Mouse (Mus musculus) right cerebral cortex, postnatal 4 days (tissue): ENCODE measurements around the gene Dnah6.
A peak's percentile ranks its signal among the peaks of the same experiment; 100 is the strongest.

Experiments used
- DNase-seq: peaks from one replicate; pipeline ENCODE4 v3.0.0-alpha.2; 2022

Gene Dnah6

DNA sequence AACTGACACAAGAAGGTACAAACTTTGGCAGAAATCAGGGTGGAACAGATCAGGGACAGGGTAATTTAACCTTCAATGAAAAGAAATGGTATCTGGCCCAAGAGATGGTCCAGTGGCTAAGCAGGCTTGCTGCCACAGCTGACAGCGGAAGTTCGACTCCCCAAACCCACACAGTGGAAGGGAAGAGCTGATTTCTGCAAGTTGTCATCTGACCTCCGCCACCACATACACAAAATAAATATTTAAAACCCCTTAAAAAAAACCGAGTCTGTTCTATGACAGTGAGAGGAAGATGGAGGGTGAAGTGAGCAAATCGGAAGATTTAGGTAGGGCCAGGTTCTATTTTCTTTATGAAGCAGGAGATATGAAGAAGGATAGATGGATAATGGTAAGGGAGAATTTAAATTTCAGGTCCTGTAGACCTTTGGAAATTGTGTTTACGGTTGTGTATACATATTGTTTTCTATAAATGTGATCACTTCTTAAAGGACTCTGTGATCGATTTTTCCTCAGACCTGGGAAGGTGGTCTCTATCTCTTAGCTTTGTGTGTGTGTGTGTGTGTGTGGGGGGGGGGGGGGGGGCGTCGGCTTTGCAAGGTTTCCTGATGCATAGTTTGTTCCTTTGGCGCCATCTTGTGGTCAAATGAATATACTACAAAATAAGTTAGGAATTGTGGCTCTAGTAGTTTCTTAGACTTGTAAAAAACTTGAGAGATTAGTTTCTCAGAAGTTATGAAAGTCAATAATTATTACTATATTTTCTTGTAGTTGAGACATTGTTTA lies 6.1 kb upstream of the Dnah6 start:
- no peak for DNase-seq

DNA sequence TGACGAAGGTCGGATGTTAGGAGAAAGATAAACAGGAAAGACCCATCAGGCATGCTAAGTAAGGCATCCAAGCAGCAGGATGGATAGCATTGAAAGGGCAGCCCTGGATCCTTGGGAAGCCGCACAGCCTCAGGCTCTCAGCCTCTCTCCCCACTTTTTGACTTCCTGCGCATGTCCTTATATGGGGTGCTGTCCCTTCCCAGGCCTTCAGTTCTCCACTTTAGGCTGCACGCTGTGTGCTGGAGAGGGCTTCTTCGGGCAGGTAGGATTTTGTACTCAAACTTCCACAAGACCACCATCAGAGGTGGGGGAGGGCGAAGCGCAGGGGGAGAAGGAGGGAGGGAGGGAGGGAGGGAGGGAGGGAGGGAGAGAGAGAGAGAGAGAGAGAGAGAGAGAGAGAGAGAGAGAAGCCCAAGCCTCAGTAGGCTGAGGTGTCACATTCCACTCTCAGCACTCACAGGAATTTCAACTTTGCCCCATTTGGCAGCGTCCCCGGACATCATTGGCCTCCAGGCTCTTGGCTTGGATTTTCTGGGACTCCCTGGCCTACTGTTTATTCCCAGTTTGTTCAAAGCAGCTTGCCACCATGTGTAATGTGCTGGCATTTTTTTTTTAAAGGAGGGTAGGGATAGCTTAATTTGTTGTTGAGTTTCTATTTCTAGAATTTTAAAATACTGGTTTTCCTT lies 1.5 kb upstream of the Dnah6 start:
- DNase-seq = peak; percentile 61

GRCm38 (mm10) chr6:73221958-73222735 lies 696 bp upstream of the Dnah6 start:
- peak; percentile 29 for DNase-seq

GRCm38 (mm10) chr6:73211602-73212001 lies 9.8 kb downstream of the Dnah6 start:
- no peak for DNase-seq

- DNase-seq = no peak
Measured at GRCm38 (mm10) chr6:73211036-73211435, 10.4 kb downstream of the Dnah6 start.

DNA sequence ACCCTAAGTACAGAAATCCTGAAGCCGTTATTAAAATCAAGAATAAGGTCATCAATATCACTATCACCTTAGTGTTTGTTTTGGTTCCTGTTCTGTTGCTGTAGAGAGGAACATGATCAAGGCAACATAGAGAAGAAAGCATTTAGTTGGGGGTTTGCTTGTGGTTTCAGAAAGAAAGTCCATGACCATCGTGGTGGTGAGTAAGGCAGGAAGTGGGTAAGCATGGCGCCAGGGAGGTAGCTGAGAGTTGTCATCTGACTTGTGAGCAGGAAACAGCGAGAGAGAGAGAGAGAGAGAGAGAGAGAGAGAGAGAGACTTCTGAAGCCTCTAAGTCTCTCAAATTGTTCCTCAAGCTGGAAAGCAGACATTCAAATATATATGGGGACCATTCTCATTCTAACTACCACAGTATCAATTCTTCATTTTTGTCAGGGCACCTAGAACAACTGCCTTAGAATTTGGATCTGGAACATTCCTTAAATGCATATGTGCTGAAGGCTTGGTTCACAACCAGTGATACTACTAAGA lies 10.9 kb downstream of the Dnah6 start:
- DNase-seq = no peak

GRCm38 (mm10) chr6:73209598-73209997 lies 11.9 kb downstream of the Dnah6 start:
- DNase-seq = no peak

- DNase-seq = no peak
Measured at GRCm38 (mm10) chr6:73204937-73205336, 16.5 kb downstream of the Dnah6 start.

DNA sequence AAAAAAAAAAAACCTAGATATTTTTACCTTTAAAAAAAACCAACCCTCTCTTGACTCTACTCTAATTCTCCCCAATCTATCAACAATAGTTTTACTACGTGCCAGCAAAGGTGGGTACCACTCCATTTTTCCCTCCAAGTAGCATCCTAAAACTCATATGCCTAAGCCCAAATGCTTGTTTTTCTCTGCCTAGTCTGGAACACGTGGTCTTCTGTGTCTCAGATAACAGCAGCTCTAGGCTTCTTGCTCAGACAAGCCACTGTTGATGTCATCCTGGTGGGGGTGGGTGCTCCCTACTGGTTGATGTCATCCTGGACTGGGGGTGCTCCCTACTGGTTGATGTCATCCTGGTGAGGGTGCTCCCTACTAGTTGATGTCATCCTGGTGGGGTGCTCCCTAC lies 17.7 kb downstream of the Dnah6 start:
- DNase-seq = no peak

GRCm38 (mm10) chr6:73195291-73195690 lies 26.2 kb downstream of the Dnah6 start:
- no peak for DNase-seq

GRCm38 (mm10) chr6:73190756-73191155 lies 30.7 kb downstream of the Dnah6 start:
- DNase-seq = no peak

GRCm38 (mm10) chr6:73184276-73184675 lies 37.2 kb downstream of the Dnah6 start:
- no peak for DNase-seq

DNA sequence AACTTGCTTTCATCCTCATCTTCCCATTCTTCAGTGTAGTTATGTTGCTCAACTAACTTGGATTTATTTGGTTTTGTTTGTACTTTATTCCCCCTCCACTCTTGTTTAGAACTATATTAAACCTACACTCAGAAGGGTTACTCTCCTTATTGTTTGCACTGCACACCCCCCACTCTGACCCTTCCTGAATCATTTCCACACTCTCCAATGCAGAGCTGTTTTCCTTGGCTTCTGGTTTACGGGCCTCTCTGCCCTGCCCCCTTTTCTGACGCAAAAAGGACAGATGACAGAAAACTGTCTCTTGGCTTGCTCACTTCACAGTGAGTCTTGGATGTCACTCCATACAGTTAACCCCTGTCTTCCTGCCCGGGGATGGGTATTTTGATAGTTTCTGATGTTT lies 38.5 kb downstream of the Dnah6 start:
- no peak for DNase-seq

DNA sequence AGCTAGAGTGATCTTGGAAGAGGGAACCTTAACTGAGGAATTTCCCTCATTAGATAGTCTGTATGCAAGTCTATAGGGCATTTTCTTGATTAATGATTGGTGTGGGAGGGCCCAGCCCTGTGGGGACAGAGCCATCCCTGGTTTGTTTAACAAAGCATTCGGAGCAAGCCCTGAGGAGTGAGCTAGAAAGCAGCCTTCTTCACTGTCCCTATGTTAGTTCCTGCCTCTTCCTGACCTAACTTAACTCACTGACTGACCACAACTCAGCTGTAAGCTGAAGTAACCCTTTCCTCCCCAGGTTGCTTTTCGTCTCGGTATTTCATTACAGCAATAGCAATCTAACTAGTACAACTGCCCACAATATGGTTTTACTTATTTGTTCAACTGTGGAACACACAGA lies 39.0 kb downstream of the Dnah6 start:
- no peak for DNase-seq

GRCm38 (mm10) chr6:73182006-73182405 lies 39.4 kb downstream of the Dnah6 start:
- no peak for DNase-seq

DNA sequence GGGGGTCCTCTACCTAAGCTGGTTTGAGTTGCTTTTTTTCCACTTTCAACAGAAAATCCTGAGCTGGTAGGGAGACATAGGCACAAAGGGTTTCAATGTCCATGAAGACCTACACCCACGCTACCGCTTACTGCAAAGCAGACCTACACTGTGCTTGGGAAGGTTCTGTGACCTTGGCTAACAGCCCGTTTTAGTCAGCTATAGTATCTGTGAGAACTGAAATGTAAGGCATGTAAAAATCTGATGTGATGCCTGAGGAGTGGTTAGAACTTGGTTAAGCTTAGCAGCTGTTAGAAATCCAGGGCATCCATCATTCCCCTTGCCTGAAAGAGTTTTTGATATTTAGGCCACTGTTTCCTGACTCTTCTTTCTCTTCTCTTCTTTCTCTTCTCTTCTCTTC lies 46.3 kb downstream of the Dnah6 start:
- no peak for DNase-seq

DNA sequence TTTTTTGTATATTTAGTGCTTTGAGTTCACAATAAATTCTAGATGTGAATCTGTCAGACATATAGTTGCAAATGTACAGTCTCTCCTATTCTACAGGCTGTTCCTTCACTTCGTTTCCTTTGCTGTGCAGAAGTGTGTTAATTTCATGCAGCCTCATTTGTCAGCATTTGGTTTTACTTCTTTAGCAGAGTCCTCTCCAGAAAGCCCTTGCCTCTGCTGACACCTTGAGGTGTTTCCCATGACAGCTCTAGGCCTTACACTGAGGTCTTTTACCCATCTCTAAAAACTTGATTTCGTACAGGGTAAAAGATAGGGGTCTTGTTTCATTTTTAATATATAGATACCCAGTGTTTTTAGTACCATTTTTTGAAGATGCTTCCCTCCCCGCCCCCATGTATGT lies 54.2 kb downstream of the Dnah6 start:
- DNase-seq = no peak

DNA sequence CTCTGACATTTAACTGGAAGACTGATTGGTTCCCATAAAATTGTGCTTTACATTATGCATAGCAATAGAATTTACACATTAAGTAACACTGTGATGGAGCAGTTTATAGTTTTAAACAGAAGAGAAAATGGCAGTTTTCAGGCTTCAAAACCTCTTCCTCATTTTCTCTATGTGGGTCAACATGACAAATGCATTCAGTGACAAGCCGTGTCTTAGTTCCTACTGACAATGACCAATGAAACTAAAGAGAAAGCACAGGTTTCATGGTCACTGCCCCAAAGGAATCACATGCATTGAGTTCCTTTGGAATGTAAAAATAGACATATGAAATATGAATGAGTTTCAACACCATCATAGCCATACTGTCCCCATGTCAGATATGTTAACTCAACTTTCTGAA lies 58.5 kb downstream of the Dnah6 start:
- no peak for DNase-seq

DNA sequence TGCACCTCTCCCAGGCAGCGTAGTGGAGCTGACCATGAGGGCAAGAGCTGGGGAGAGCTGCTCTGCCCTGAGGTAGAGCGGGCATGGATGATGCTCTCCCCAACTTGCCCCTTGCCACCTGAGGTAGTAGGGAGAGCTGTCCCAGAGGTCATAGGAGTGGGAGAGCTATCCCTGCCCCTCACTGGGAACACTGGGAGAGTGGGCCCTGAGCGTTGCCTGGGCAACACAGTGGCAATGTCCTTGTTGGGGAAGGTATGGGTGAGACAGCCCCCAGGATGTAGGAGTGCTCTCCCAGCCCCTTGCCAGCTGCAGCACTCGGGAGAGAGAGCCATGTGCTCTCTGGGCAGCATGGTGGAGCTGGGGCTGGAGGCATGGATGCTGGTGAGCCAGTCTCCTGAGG lies 60.1 kb downstream of the Dnah6 start:
- DNase-seq = no peak

DNA sequence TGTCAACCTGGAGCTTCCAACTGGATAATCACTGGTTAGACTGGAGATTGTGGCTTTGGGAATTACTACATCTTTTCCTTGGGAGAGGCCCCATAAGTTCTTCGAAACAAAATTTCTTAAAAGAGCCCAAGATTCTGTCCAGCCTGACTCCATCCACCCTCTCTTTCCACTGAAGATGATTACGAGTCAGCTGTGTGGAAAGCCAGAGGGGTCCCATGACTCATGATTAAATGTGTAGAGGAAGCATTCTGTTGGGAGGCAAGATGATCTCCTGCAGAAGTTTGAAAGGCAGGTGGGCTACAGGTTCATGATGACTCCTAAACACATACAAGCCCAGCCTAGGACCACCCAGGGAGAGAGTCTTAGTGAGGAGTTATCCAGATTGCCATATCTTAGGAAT lies 66.0 kb downstream of the Dnah6 start:
- DNase-seq = no peak

DNA sequence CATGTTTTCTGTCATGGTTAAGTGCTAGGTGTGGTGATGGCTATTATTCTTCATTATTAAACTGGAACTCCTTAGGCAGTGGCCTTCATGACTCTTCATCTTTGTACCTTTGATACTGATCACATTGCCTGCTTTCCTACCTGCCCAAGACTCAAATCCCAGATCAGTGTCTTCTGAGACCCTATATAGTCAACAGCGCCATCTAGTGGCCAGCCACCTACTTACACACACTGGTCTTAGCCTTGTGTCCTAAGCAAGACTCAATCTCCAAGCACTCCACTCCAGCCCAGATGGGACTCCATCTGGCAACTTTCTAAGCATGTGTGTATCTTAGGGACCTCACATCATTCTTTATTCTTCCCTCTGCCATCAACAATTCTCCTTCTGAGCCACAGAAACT lies 67.8 kb downstream of the Dnah6 start:
- DNase-seq = peak; percentile 97

- no peak for DNase-seq
Measured at GRCm38 (mm10) chr6:73143403-73143802, 78.0 kb downstream of the Dnah6 start.

DNA sequence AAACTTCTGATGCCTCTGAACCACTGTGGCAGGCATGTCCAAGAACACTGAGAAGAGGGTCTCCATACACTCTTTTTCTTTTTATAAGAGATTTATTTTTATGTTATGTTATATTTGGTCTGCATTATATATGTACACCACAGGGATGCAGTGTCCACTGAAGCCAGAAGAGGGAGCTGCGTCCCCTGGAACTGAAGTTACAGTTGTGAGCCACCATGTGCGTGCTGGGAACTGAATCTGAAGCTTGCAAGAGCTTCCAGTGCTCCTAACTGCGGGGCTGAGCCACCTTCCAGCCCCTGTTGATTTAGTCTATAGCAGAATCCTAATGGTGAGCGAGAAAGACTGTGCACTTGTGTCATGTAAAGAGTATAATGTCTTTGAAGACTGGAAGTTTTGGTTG lies 78.7 kb downstream of the Dnah6 start:
- DNase-seq = no peak

DNA sequence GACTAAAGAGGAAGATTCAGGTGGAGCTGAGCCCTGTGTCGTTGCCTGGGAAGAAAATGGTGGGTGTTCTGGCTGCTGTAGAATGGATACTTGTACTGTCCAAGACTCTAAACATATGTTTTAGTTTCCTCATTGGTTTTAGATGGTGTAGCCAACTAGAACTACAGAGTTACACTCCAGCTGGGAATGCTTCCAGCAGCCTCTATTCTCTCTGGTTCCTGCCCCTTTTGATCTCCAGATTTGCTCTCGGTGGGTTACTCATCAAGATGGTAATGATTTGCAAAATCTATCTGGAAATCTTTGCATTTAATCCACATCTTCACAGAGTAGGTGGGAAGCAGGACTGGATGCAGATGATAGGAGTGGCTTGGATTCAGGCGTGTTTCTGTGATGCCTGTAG lies 80.6 kb downstream of the Dnah6 start:
- no peak for DNase-seq
